Mouse (Mus musculus) ES-Bruce4 (cell line): Measurements from ENCODE around the gene Gm49486.

Source experiments
- CTCF ChIP-seq: IDR thresholded peaks from one replicate; pipeline ENCODE4 v1.8.1; 2011; ENCODE audit warnings: low read depth, low read length
- EP300 ChIP-seq: IDR thresholded peaks from 2 replicates; pipeline ENCODE4 v1.6.1; 2011; ENCODE audit warnings: low read depth, low read length; ENCODE audit not compliant: insufficient read depth
- POLR2A ChIP-seq: IDR thresholded peaks from one replicate; pipeline ENCODE4 v1.8.1; 2011; ENCODE audit warnings: low read length; ENCODE audit not compliant: insufficient read depth

GRCm38 (mm10) chr15:79277728-79278127 is 48.5 kb downstream of the Gm49486 start:
- TF ChIP-seq CTCF (no peak), EP300 (no peak), POLR2A (no peak)
